Mouse (Mus musculus) heart, adult 2 months (tissue): ENCODE measurements around the gene Gramd1a. TPM values are rescaled to one million over a fixed set of nuclear protein-coding genes. Genes with fewer than 3 reads are reported as not detected.
A peak's percentile ranks its signal among the peaks of the same experiment; 100 is the strongest.

Experiments used
- DNase-seq, 2 experiments: peaks; one replicate each; pipeline ENCODE4 v3.0.0; 2021
- H3K27ac ChIP-seq: fragments of 200-600 bp; 2 replicates; pipeline ENCODE4 v1.8.1; 2022
- H3K27me3 ChIP-seq: fragments of 200-500 bp; 2 replicates; pipeline ENCODE4 v1.6.1; 2012; ENCODE audit warnings: mild to moderate bottlenecking, low read length, inconsistent platforms, mixed read lengths; ENCODE audit not compliant: control insufficient read depth, insufficient read depth
- H3K36me3 ChIP-seq: fragments of 200-500 bp; 2 replicates; pipeline ENCODE4 v1.6.1; 2012; ENCODE audit warnings: low read length, inconsistent platforms; ENCODE audit not compliant: control insufficient read depth, insufficient read depth
- H3K4me1 ChIP-seq: fragments of 200-500 bp; 2 replicates; pipeline ENCODE4 v1.6.1; 2011; ENCODE audit warnings: low read length; ENCODE audit not compliant: control insufficient read depth, insufficient read depth
- H3K4me3 ChIP-seq: fragments of 200-600 bp; 2 replicates; pipeline ENCODE4 v1.8.1; 2022
- H3K79me2 ChIP-seq: fragments of 200-500 bp; replicated peaks from 2 replicates; pipeline ENCODE4 v1.6.1; 2012; ENCODE audit warnings: mild to moderate bottlenecking, inconsistent platforms, low read length, moderate library complexity, mixed read lengths; ENCODE audit not compliant: control insufficient read depth, insufficient read depth
- H3K9ac ChIP-seq: fragments of 200-500 bp; 2 replicates; pipeline ENCODE4 v1.6.1; 2012; ENCODE audit warnings: low read depth, mild to moderate bottlenecking, control low read depth, inconsistent platforms, low read length, mixed read lengths
- CTCF ChIP-seq: fragments of 200-600 bp; IDR thresholded peaks from 2 replicates; pipeline ENCODE4 v1.8.1; 2022; ENCODE audit warnings: antibody characterized with exemption, mild to moderate bottlenecking, moderate library complexity
- EP300 ChIP-seq: fragments of 200-500 bp; IDR thresholded peaks from 2 replicates; pipeline ENCODE4 v1.6.1; 2011; ENCODE audit warnings: low read depth, low read length, control low read depth; ENCODE audit not compliant: insufficient read depth
- POLR2A ChIP-seq: fragments of 200-500 bp; IDR thresholded peaks from 2 replicates; pipeline ENCODE4 v1.6.1; 2011; ENCODE audit warnings: mild to moderate bottlenecking, low read depth, low read length, control low read depth; ENCODE audit not compliant: insufficient read depth
- WGBS: fragments of 180-500 bp; shearing (Covaris S2); methylation state at CpG from one replicate; pipeline ENCODE4 v1.1.7; 2018; 5-methylcytosine and 5-hydroxymethylcytosine counted together
- intact Hi-C: fragments of 180-260 bp; cut with DNase I; formaldehyde crosslinking; loops from one replicate; pipeline ENCODE4 v1.15.1; 2025
- polyA plus RNA-seq: library from polyadenylated mRNA; depleted of rRNA; stranded (reverse); fragments of >200 nt; gene quantifications from 2 replicates; pipeline ENCODE4 v1.2.3, GENCODE M21; 2012
- total RNA-seq, 2 experiments: library from RNA; stranded (reverse); gene quantifications; 2 replicates each; pipeline ENCODE4 v1.2.3; 2021

The Gramd1a gene
- total and polyA plus RNA-seq, 3 experiments = 27.9 to 64.3 (median 33.7) TPM

DNA sequence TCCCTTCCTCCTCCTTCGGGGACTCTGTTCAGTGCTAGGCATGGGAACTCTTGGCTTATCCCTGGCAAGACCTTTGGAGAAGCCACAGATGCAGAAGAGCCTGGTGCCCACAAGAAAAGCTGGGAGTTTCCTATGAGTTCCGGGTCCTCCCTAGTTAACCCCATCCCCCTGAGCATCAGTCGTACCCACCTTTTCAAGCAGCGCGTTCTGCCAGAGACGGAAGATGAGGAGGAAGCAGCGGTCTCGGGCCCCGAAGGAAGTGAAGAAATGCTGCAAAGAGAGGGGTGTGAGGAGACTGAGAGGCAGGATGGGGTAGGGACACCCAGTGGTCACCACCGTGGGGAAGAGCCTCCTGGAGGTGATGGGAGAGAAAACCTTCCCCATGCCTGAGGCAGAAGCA, 14.8 kb downstream of the Gramd1a start:
- H3K79me2 ChIP-seq = peaks cover 4% of the 10 kb centered on the region; the same call in 1 of the 2 replicates
- H3K27me3 ChIP-seq = no peaks in the 10 kb centered on the region
- TF ChIP-seq POLR2A = no peak
- no peak for TF ChIP-seq CTCF
- TF ChIP-seq EP300 = no peak
- H3K4me1 ChIP-seq = no peaks in the 10 kb centered on the region
- no peak for DNase-seq
- 74% methylated on average over 10 of the region's 10 CpGs for WGBS
- no peak overlapping the region for H3K27ac ChIP-seq
- H3K9ac ChIP-seq = no peak overlapping the region
- no peaks in the 10 kb centered on the region for H3K36me3 ChIP-seq
- intact Hi-C loops = no loop called here
- H3K4me3 ChIP-seq = no peak overlapping the region

DNA sequence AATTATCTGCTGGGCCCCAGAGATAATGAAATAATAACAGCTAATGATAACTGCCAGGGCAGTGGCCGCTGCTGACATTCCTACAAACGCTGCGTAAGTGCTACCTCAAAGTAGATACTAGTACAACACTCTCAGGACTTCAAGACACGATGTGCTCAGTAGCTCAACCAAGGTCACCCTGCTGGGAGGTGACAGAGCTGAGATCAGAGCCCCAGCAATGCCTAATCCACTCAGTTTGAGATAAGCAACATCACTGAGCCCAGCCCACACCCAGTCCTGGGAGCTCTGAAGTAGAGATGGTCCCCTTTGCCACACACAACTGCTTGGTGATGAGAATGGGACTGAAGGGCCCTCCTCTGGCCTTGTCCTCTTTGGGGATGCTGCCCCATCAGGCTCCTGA, 15.4 kb downstream of the Gramd1a start:
- DNase-seq = no peak
- Histone ChIP-seq H3K9ac (no peak overlapping the region), H3K36me3 (no peaks in the 10 kb centered on the region), H3K27ac (no peak overlapping the region), H3K79me2 (0 out of 2 replicates have a peak, but pooled peaks cover 2% of the 10 kb centered on the region), H3K4me1 (no peaks in the 10 kb centered on the region), H3K4me3 (no peak overlapping the region), H3K27me3 (no peaks in the 10 kb centered on the region)
- intact Hi-C loops = no loop called here
- 59% methylated on average over 4 of the region's 4 CpGs for WGBS
- TF ChIP-seq CTCF (no peak), POLR2A (no peak), EP300 (no peak)

DNA sequence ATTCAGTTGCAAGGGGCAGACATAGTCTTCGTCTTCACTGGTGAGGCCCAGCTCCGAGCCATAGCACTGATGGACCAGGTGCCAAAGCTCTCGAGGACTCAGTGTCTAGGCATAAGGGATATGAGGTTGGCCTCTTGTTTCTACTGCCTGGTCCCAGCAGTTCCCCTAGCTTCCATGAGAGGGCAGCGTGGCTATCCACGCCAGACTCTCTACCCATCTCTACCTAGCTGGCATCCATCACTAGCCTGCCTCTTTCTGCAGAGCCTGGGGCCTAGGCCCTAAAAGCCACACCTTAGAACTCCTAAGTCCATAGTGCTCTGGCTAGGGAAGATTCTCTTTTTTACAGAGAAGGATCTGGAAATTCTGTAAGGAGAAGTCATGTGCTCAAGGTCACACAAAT, 15.9 kb downstream of the Gramd1a start:
- Histone ChIP-seq H3K27me3 (no peaks in the 10 kb centered on the region), H3K4me1 (no peaks in the 10 kb centered on the region), H3K36me3 (no peaks in the 10 kb centered on the region), H3K79me2 (0 out of 2 replicates have a peak, but pooled peaks cover 2% of the 10 kb centered on the region), H3K9ac (no peak overlapping the region), H3K4me3 (no peak overlapping the region), H3K27ac (no peak overlapping the region)
- DNase-seq = peak; percentile 67 to 78
- TF ChIP-seq CTCF (peak; percentile 99), EP300 (0 out of 2 replicates have a peak, but pooled peaks have one; percentile 54), POLR2A (no peak)
- intact Hi-C loops = loop anchor here (1.0 kb wide), 2 partner anchors 33 to 38 kb away; no protein-coding TSS in a partner anchor
- WGBS = 56% methylated on average over 5 of the region's 5 CpGs

DNA sequence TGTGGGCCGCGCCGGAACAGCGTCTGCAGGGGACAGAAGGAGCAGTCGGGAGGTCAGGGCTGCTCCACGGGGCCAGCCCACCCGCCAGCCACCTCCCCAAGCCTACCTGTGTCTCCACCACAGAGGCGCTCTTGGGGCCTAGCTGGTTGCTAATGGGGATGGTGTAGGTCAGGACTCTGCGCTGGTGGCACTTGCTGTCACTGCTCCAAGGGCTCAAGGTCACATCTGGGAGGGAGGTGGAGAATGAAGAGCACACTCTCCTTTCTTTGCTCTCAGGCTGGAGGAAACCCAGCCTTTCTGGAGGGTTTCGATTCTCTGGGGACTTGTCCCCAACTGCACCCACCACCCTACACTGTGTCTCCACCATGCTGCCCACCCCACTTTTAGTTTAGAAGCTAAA, 20.0 kb downstream of the Gramd1a start:
- no peak overlapping the region for H3K9ac ChIP-seq

DNA sequence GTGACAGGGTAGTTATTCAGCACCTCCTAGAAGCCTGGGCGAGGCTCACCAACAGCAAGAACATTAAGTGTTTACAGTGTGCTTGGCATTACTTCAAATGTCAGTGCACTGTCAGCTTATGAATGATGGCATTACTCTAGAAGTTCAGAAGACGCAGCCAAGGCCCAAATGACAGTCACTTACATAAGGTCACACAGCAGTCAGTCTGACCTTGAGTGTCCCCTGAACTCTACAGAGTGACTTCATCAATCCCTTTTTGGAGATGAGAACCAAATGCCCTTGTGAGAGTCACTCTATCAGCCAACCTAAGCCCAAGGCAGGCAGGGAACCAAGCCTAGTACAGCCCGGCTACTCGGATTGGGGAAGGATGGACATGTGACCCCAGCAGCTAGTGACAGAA, 23.8 kb downstream of the Gramd1a start:
- intact Hi-C loops = loop anchor here (2.0 kb wide), 1 partner anchor 41 kb away; no protein-coding TSS in a partner anchor
- Histone ChIP-seq H3K4me3 (no peak overlapping the region), H3K4me1 (no peaks in the 10 kb centered on the region; the same call in 1 of the 2 replicates), H3K9ac (no peak overlapping the region), H3K27me3 (no peaks in the 10 kb centered on the region), H3K79me2 (no peaks in the 10 kb centered on the region), H3K36me3 (no peaks in the 10 kb centered on the region), H3K27ac (no peak overlapping the region)
- DNase-seq = no peak
- WGBS = 76% methylated on average over 4 of the region's 4 CpGs
- TF ChIP-seq EP300 (no peak), POLR2A (no peak), CTCF (no peak)

More for the DNA sequence above, 20.0 kb downstream of the Gramd1a start:
- Histone ChIP-seq H3K27me3 (no peaks in the 10 kb centered on the region), H3K4me1 (no peaks in the 10 kb centered on the region), H3K27ac (no peak overlapping the region), H3K36me3 (no peaks in the 10 kb centered on the region), H3K4me3 (no peak overlapping the region), H3K79me2 (no peaks in the 10 kb centered on the region)
- WGBS = 93% methylated on average over 10 of the region's 10 CpGs
- TF ChIP-seq POLR2A (no peak), CTCF (no peak), EP300 (no peak)
- intact Hi-C loops = no loop called here
- DNase-seq = no peak

DNA sequence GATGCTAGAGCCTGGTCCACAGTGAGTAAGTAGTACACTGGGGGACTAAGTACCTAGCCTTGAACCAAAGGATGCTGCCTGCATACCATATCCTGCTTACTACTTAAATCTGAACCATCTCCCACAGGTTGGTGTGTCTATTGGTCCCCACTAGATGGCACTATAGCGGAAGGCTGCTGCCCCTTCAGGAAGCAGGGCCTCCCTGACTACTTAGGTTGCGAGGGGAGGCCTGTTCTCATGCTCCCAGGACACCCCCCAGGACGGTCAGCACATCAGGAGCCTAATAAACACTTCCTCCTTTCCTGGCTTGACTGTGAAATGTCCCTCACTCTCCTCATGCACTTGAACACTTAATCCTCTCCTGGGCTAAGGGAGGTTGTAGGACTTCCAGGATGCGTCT, 24.9 kb downstream of the Gramd1a start:
- H3K27me3 ChIP-seq = peaks cover 1% of the 10 kb centered on the region; the same call in 1 of the 2 replicates
- peak; percentile 50 to 58 for DNase-seq
- no peak overlapping the region for H3K9ac ChIP-seq
- WGBS = 33% methylated on average over 4 of the region's 4 CpGs
- H3K79me2 ChIP-seq = no peaks in the 10 kb centered on the region
- no peaks in the 10 kb centered on the region; the same call in 1 of the 2 replicates for H3K4me1 ChIP-seq
- intact Hi-C loops = loop anchor here (2.0 kb wide), 1 partner anchor 42 kb away; no protein-coding TSS in a partner anchor
- no peaks in the 10 kb centered on the region for H3K36me3 ChIP-seq
- TF ChIP-seq POLR2A (no peak), EP300 (0 out of 2 replicates have a peak, but pooled peaks have one; percentile 38), CTCF (peak; percentile 93)
- no peak overlapping the region for H3K27ac ChIP-seq
- H3K4me3 ChIP-seq = no peak overlapping the region
